Mouse (Mus musculus) lung, postnatal 0 days (tissue): Measurements from ENCODE around the gene Atp6v0a4. TPM values are rescaled to one million over a fixed set of nuclear protein-coding genes. Genes with fewer than 3 reads are reported as not detected.
A peak's percentile ranks its signal among the peaks of the same experiment; 100 is the strongest.

Experiments
- ATAC-seq: fragments of 200-750 bp; cut with Nextera tagmentation; 2 replicates; pipeline ENCODE4 v1.8.0; 2017; ENCODE audit warnings: moderate library complexity
- DNase-seq: peaks from one replicate; pipeline ENCODE4 v3.0.0-alpha.2; 2016; ENCODE audit warnings: low spot score
- H3K27ac ChIP-seq: fragments of 300-500 bp; sonication (generic); 2 replicates; pipeline ENCODE4 v1.5.1; 2014; ENCODE audit warnings: antibody characterized with exemption, mild to moderate bottlenecking, low read length, mixed read lengths
- H3K27me3 ChIP-seq: fragments of 300-500 bp; sonication (generic); replicated peaks from 2 replicates; pipeline ENCODE4 v1.6.1; 2014; ENCODE audit warnings: low read length, mixed read lengths; ENCODE audit not compliant: insufficient read depth
- H3K36me3 ChIP-seq: fragments of 300-500 bp; sonication (generic); 2 replicates; pipeline ENCODE4 v1.6.1; 2014; ENCODE audit warnings: low read length, mixed read lengths; ENCODE audit not compliant: insufficient read depth
- H3K4me1 ChIP-seq: fragments of 300-500 bp; sonication (generic); 2 replicates; pipeline ENCODE4 v1.6.1; 2014; ENCODE audit warnings: antibody characterized with exemption, low read depth, low read length, mixed read lengths; ENCODE audit not compliant: insufficient read depth
- H3K4me2 ChIP-seq: fragments of 300-500 bp; sonication (generic); replicated peaks from 2 replicates; pipeline ENCODE4 v1.6.1; 2014; ENCODE audit warnings: low read depth, mild to moderate bottlenecking, low read length, moderate library complexity, mixed read lengths
- H3K4me3 ChIP-seq: fragments of 300-500 bp; sonication (generic); 2 replicates; pipeline ENCODE4 v1.5.1; 2014; ENCODE audit warnings: low read depth, low read length
- H3K9ac ChIP-seq: fragments of 300-500 bp; sonication (generic); replicated peaks from 2 replicates; pipeline ENCODE4 v1.6.1; 2014; ENCODE audit warnings: low read depth, mild to moderate bottlenecking
- H3K9me3 ChIP-seq: fragments of 300-500 bp; sonication (generic); 2 replicates; pipeline ENCODE4 v1.6.1; 2016; ENCODE audit warnings: low read length, mixed read lengths
- CTCF ChIP-seq: IDR thresholded peaks from 2 replicates; pipeline ENCODE4 v1.5.1; 2016; ENCODE audit warnings: antibody characterized with exemption, mild to moderate bottlenecking
- EP300 ChIP-seq: IDR thresholded peaks from 2 replicates; pipeline ENCODE4 v1.6.1; 2016; ENCODE audit warnings: antibody characterized with exemption, mild to moderate bottlenecking, control low read depth
- WGBS: fragments of 180-500 bp; shearing (Covaris S2); extraction: QIAGEN DNeasy Blood & Tissue Kit; methylation state at CpG from one replicate; pipeline ENCODE4 v1.1.7; 2014; 5-methylcytosine and 5-hydroxymethylcytosine counted together
- polyA plus RNA-seq: library from polyadenylated mRNA; unstranded; fragments of >200 nt; fragmentation: Nextera tagmentation; extraction: Ambion mirVana; gene quantifications from 2 replicates; pipeline ENCODE4 v1.2.1, GENCODE M21; 2015

Atp6v0a4 gene
- polyA plus RNA-seq, 1 experiment from 2014 or later = 20.0 TPM

DNA sequence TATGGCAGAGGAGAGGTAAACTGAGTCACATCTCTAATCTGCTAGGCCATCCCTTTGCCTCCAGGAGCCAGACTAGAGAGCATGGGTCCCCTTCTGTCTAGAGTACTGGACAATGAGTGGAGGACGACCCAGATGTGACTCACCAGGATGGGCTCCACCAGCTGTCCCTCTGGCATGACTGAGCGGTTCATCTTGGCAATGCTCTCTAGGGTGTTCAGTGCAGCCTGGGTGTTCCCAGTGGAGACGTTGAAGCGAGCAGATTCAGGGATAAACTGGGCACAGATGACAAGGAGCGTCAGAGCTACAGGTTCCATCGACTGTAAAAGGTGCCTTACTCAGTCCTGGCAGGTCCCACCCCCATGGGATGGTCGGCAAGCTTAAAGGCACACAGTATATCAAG lies 103.0 kb downstream of the Atp6v0a4 start:
- DNase-seq = no peak
- Histone ChIP-seq H3K36me3 (no peaks in the 10 kb centered on the region), H3K4me3 (no peak overlapping the region), H3K27me3 (no peaks in the 10 kb centered on the region), H3K9me3 (no peaks in the 10 kb centered on the region), H3K9ac (no peak overlapping the region), H3K4me1 (no peaks in the 10 kb centered on the region), H3K4me2 (no peak overlapping the region), H3K27ac (no peak overlapping the region)
- ATAC-seq = no peak
- 81% methylated on average over 7 of the region's 7 CpGs for WGBS
- no peak for TF ChIP-seq CTCF
- TF ChIP-seq EP300 = no peak

DNA sequence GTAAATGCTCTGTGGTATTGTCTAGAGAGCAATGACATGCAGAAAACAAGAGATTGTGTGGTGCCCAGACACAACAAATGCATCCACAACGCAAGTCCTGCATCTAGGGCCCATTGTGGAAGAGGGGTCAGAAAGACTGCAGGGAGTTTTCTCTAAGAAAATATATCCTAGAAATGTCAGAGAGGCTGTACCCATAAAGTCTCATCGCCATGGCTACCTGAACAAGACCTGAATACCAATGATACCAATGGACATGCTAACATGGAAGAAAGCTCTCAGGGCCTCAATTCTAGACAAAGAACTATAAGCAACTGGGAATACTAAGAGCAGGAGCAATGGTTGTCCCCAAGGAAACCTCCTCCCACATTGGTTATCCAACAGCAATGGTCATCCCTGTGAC lies 111.6 kb downstream of the Atp6v0a4 start:
- TF ChIP-seq CTCF = no peak
- TF ChIP-seq EP300 = no peak
- 91% methylated on average over 2 of the region's 2 CpGs for WGBS

DNA sequence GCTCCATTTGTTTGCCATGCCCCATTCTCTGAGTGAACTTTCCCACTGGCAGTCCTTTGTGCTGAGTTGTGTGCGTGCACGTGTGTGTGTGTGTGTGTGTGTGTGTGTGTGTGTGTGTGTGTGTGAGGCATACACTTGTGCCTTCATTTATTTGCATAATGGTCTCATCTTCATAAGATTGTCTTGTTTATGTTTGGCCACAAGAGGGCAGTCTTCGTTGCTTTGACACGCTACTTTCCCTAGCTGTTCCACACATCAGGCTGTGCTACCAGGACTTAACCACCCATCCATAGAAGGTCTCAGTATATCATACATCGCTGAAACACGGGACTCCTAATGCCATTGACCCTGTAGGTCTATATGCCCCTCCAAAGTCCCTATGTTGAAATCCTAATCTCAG lies 116.9 kb downstream of the Atp6v0a4 start:
- no peaks in the 10 kb centered on the region for H3K9me3 ChIP-seq
- H3K4me1 ChIP-seq = no peaks in the 10 kb centered on the region
- TF ChIP-seq EP300 (no peak), CTCF (peak; percentile 87)
- peak; percentile 73 for DNase-seq
- peak; percentile 44; the same call in 1 of the 2 replicates for ATAC-seq
- 7% methylated on average over 6 of the region's 6 CpGs for WGBS
- no peak overlapping the region for H3K27ac ChIP-seq
- no peaks in the 10 kb centered on the region for H3K27me3 ChIP-seq
- H3K9ac ChIP-seq = no peak overlapping the region
- H3K4me2 ChIP-seq = no peak overlapping the region
- H3K36me3 ChIP-seq = no peaks in the 10 kb centered on the region
- no peak overlapping the region for H3K4me3 ChIP-seq

More for the DNA sequence above, 111.6 kb downstream of the Atp6v0a4 start:
- Histone ChIP-seq H3K27ac (no peak overlapping the region), H3K4me1 (no peaks in the 10 kb centered on the region), H3K4me3 (no peak overlapping the region), H3K9ac (no peak overlapping the region), H3K4me2 (no peak overlapping the region), H3K36me3 (no peaks in the 10 kb centered on the region), H3K9me3 (no peaks in the 10 kb centered on the region), H3K27me3 (no peaks in the 10 kb centered on the region)
- DNase-seq = no peak
- no peak for ATAC-seq

Other genes with a start within 250 kb of the Atp6v0a4 start
- 1.6 and 2.6 TPM in 2 replicates for gene Svopl, start 77.6 kb downstream of the Atp6v0a4 start, polyA plus RNA-seq
- 66.6 and 99.1 TPM in 2 replicates for gene Tmem213, start 15.3 kb downstream of the Atp6v0a4 start, polyA plus RNA-seq
- gene D630045J12Rik, start 129.4 kb upstream of the Atp6v0a4 start, polyA plus RNA-seq = 1.2 and 1.3 TPM in 2 replicates
- gene Zc3hav1l, start 174.7 kb upstream of the Atp6v0a4 start, polyA plus RNA-seq = 2.1 and 2.6 TPM in 2 replicates
- gene Zc3hav1, start 230.0 kb upstream of the Atp6v0a4 start, polyA plus RNA-seq = 18.1 TPM in 2 replicates